Mouse (Mus musculus) bone marrow, adult 2 months (tissue): ENCODE data around the gene Foxa1.

Experiments
- CTCF ChIP-seq: fragments of 200-500 bp; IDR thresholded peaks from 2 replicates; pipeline ENCODE4 v1.5.1; 2011; ENCODE audit warnings: low read length, control low read depth; ENCODE audit not compliant: control insufficient read depth, insufficient read depth
- POLR2A ChIP-seq: fragments of 200-500 bp; IDR thresholded peaks from 2 replicates; pipeline ENCODE4 v1.6.1; 2011; ENCODE audit warnings: low read depth, mild to moderate bottlenecking, control low read depth, low read length, borderline replicate concordance; ENCODE audit not compliant: control insufficient read depth

DNA sequence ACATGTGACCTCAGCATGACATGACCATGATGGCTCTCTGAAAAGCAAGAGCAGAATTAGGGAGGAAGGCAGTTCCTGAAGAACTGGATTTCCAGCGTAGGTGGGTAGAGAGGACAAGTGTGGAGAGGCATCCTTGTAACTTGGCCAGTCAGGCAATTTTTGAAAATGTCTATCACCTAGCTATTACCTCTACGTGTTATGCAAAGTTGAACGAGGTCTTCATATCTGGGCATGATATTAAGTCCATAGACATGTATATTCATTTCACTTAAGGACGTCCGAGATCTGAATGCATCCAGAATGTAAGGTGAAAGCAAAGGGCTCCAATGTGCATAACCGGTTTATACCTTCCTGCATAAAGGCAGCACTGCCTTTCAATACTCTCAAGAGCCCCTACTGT lies 5.6 kb downstream of the Foxa1 start:
- TF ChIP-seq CTCF, result no peak
- no peak for TF ChIP-seq POLR2A
